Mouse (Mus musculus) kidney, postnatal 0 days (tissue): Measurements from ENCODE around the gene Traf2. TPM values are rescaled to one million over a fixed set of nuclear protein-coding genes. Genes with fewer than 3 reads are reported as not detected.
A peak's percentile ranks its signal among the peaks of the same experiment; 100 is the strongest.

ENCODE experiments used
- ATAC-seq: fragments of 200-750 bp; cut with Nextera tagmentation; replicated peaks from 2 replicates; pipeline ENCODE4 v1.8.0; 2017; ENCODE audit warnings: low read depth, moderate number of reproducible peaks, moderate TSS enrichment, moderate library complexity; ENCODE audit not compliant: low FRiP score
- DNase-seq: peaks from one replicate; pipeline ENCODE4 v3.0.0-alpha.2; 2016; ENCODE audit warnings: low spot score
- H3K27ac ChIP-seq: fragments of 300-500 bp; sonication (generic); 2 replicates; pipeline ENCODE4 v1.5.1; 2014; ENCODE audit warnings: mild to moderate bottlenecking
- H3K27me3 ChIP-seq: fragments of 300-500 bp; sonication (generic); 2 replicates; pipeline ENCODE4 v1.6.1; 2014; ENCODE audit warnings: low read length, mixed read lengths; ENCODE audit not compliant: insufficient read depth
- H3K36me3 ChIP-seq: fragments of 300-500 bp; sonication (generic); 2 replicates; pipeline ENCODE4 v1.6.1; 2014; ENCODE audit warnings: low read length, mixed read lengths; ENCODE audit not compliant: insufficient read depth
- H3K4me1 ChIP-seq: fragments of 300-500 bp; sonication (generic); replicated peaks from 2 replicates; pipeline ENCODE4 v1.6.1; 2014; ENCODE audit warnings: antibody characterized with exemption, low read length, mixed read lengths; ENCODE audit not compliant: insufficient read depth
- H3K4me2 ChIP-seq: fragments of 300-500 bp; sonication (generic); 2 replicates; pipeline ENCODE4 v1.6.1; 2014; ENCODE audit warnings: mild to moderate bottlenecking, low read length, moderate library complexity, mixed read lengths
- H3K4me3 ChIP-seq: fragments of 300-500 bp; sonication (generic); replicated peaks from 2 replicates; pipeline ENCODE4 v1.5.1; 2014; ENCODE audit warnings: low read depth, low read length
- H3K9ac ChIP-seq: fragments of 300-500 bp; sonication (generic); 2 replicates; pipeline ENCODE4 v1.6.1; 2014; ENCODE audit warnings: low read depth, low read length
- H3K9me3 ChIP-seq: fragments of 300-500 bp; sonication (generic); replicated peaks from 2 replicates; pipeline ENCODE4 v1.6.1; 2016; ENCODE audit warnings: low read length, inconsistent platforms, mixed read lengths
- CTCF ChIP-seq: IDR thresholded peaks from 2 replicates; pipeline ENCODE4 v1.5.1; 2016; ENCODE audit warnings: antibody characterized with exemption, low read depth, mild to moderate bottlenecking, moderate library complexity
- WGBS: fragments of 180-500 bp; shearing (Covaris S2); extraction: QIAGEN DNeasy Blood & Tissue Kit; methylation state at CpG from one replicate; pipeline ENCODE4 v1.1.7; 2014; 5-methylcytosine and 5-hydroxymethylcytosine counted together
- polyA plus RNA-seq: library from polyadenylated mRNA; unstranded; fragments of >200 nt; fragmentation: Nextera tagmentation; extraction: Ambion mirVana; gene quantifications from 2 replicates; pipeline ENCODE4 v1.2.1, GENCODE M21; 2015

Gene Traf2
- polyA plus RNA-seq, 1 experiment from 2014 or later = 24.4 TPM

GRCm38 (mm10) chr2:25584152-25584551 lies 37.4 kb upstream of the Traf2 start:
- H3K27ac ChIP-seq = no peak overlapping the region
- no peak overlapping the region for H3K9ac ChIP-seq
- H3K4me3 ChIP-seq = no peak overlapping the region
- H3K36me3 ChIP-seq = peaks cover 37% of the 10 kb centered on the region
- peaks cover 18% of the 10 kb centered on the region for H3K4me1 ChIP-seq
- H3K4me2 ChIP-seq = no peak overlapping the region
- WGBS = 83% methylated on average over 3 of the region's 3 CpGs
- no peaks in the 10 kb centered on the region for H3K9me3 ChIP-seq
- peaks cover 21% of the 10 kb centered on the region; the same call in 1 of the 2 replicates for H3K27me3 ChIP-seq
- TF ChIP-seq CTCF = no peak
- ATAC-seq (no peak), DNase-seq (no peak)

GRCm38 (mm10) chr2:25583571-25583970 lies 36.8 kb upstream of the Traf2 start:
- DNase-seq = no peak
- peaks cover 27% of the 10 kb centered on the region for H3K27me3 ChIP-seq
- peaks cover 23% of the 10 kb centered on the region for H3K4me1 ChIP-seq
- H3K4me2 ChIP-seq = no peak overlapping the region
- H3K4me3 ChIP-seq = no peak overlapping the region
- no peak for ATAC-seq
- 61% methylated on average over 4 of the region's 4 CpGs for WGBS
- H3K9me3 ChIP-seq = no peaks in the 10 kb centered on the region
- H3K27ac ChIP-seq = no peak overlapping the region
- TF ChIP-seq CTCF = no peak
- peaks cover 34% of the 10 kb centered on the region for H3K36me3 ChIP-seq
- H3K9ac ChIP-seq = no peak overlapping the region

GRCm38 (mm10) chr2:25583120-25583481 lies 36.4 kb upstream of the Traf2 start:
- Histone ChIP-seq H3K4me1 (peaks cover 28% of the 10 kb centered on the region), H3K27ac (no peak overlapping the region), H3K4me3 (no peak overlapping the region), H3K36me3 (peaks cover 30% of the 10 kb centered on the region), H3K27me3 (peaks cover 31% of the 10 kb centered on the region), H3K9me3 (no peaks in the 10 kb centered on the region), H3K4me2 (no peak overlapping the region), H3K9ac (no peak overlapping the region)
- no peak for ATAC-seq
- DNase-seq = no peak
- no peak for TF ChIP-seq CTCF
- WGBS = 86% methylated on average over 6 of the region's 6 CpGs

DNA sequence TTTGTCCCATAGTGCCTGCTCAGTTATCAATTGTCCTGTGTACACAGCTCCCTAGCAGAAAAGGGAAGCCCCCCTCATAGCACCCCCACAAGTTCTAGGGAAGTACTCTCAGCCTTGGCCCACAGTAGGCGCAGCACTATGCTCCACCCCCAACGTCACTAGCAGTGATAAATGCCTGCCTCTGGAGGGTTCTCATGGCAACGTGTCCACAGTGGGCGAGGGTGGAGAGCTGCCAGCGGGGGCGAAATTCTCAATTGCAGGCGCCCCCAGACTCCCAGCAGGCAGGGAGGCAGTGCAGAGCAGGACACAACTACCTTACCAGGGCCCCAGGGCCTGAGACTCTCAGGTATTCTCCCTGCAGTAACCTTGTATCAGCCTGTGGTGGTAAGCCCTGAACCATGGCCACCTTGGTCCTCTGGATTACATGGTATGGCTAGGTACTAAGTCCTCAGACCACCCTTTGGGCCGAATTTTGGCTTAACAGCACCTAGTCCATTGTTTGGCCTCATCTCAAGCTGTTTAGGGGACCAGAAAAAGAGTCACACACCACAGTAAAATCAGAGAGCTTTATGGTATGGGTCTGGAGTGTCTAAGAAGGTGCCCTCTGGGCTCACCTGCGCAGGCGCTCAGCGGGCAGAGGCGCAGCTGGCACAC lies 35.9 kb upstream of the Traf2 start:
- ATAC-seq = no peak
- Histone ChIP-seq H3K4me2 (no peak overlapping the region), H3K9ac (no peak overlapping the region), H3K9me3 (no peaks in the 10 kb centered on the region), H3K4me3 (no peak overlapping the region), H3K4me1 (peaks cover 33% of the 10 kb centered on the region), H3K27ac (no peak overlapping the region), H3K27me3 (peaks cover 36% of the 10 kb centered on the region), H3K36me3 (peaks cover 27% of the 10 kb centered on the region)
- WGBS = 45% methylated on average over 12 of the region's 12 CpGs
- no peak for TF ChIP-seq CTCF
- peak; percentile 57 for DNase-seq

- no peaks in the 10 kb centered on the region for H3K9me3 ChIP-seq
- no peak overlapping the region for H3K27ac ChIP-seq
- H3K9ac ChIP-seq = no peak overlapping the region
- TF ChIP-seq CTCF = no peak
- H3K4me3 ChIP-seq = no peak overlapping the region
- DNase-seq (no peak), ATAC-seq (no peak)
- WGBS = 27% methylated on average over 6 of the region's 6 CpGs
- peak overlapping the region; percentile 78 for H3K4me2 ChIP-seq
- H3K36me3 ChIP-seq = peaks cover 20% of the 10 kb centered on the region
- H3K27me3 ChIP-seq = peaks cover 43% of the 10 kb centered on the region
- peaks cover 39% of the 10 kb centered on the region for H3K4me1 ChIP-seq
These were observed 35.2 kb upstream of the Traf2 start for GRCm38 (mm10) chr2:25581901-25582301.

- WGBS = 5% methylated on average over 19 of the region's 19 CpGs
- peaks cover 39% of the 10 kb centered on the region for H3K4me1 ChIP-seq
These were observed 34.6 kb upstream of the Traf2 start, which contains the start of gene Ajm1 for GRCm38 (mm10) chr2:25581294-25581864. Ajm1 (minus strand) TSS chr2:25581757.

More at GRCm38 (mm10) chr2:25581294-25581864, 34.6 kb upstream of the Traf2 start, which contains the start of gene Ajm1:
- TF ChIP-seq CTCF = peak; percentile 89
- peak; percentile 40 for ATAC-seq
- Histone ChIP-seq H3K4me3 (peak within 1 kb of the TSS; percentile 33), H3K27me3 (peaks cover 48% of the 10 kb centered on the region), H3K9ac (peak within 1 kb of the TSS; percentile 49; the same call in 1 of the 2 replicates), H3K36me3 (peaks cover 18% of the 10 kb centered on the region), H3K4me2 (peak within 1 kb of the TSS; percentile 78), H3K9me3 (no peaks in the 10 kb centered on the region), H3K27ac (no peak within 1 kb of the TSS)
- DNase-seq = peak; percentile 93
